Mouse (Mus musculus): Measurements from ENCODE around the gene Arhgef10l. TPM values are rescaled to one million over a fixed set of nuclear protein-coding genes. Genes with fewer than 3 reads are reported as not detected.
"Not testable (repeated sequence)": the region's sequence is repeated elsewhere in the genome, so short reads cannot be mapped to it uniquely, and the experiment has no call there.

Arhgef10l gene
- polyA plus RNA-seq, 1 experiment from 2014 or later = 6.3 TPM

GRCm38 (mm10) chr4:140567911-140568480 lies 97.8 kb downstream of the Arhgef10l start:
- Histone ChIP-seq H3K4me3 (ENCODE audit: low read depth, low read length) (no peak overlapping the region), H3K27me3 (ENCODE audit: insufficient read depth, low read length) (no peaks in the 10 kb centered on the region), H3K4me1 (ENCODE audit: insufficient read depth) (no peaks in the 10 kb centered on the region), H3K27ac (ENCODE audit: low read depth) (no peak overlapping the region), H3K9ac (replicated peaks) (no peak overlapping the region), H3K36me3 (replicated peaks; ENCODE audit: insufficient read depth, low read length) (peaks cover 20% of the 10 kb centered on the region), H3K9me3 (ENCODE audit: low read length) (no peaks in the 10 kb centered on the region), H3K4me2 (ENCODE audit: low read depth, low read length) (no peak overlapping the region)
- ATAC-seq (no peak), DNase-seq (no peak)
- WGBS (ENCODE audit: insufficient replicate concordance) = 81% methylated on average over 11 of the region's 11 CpGs
- TF ChIP-seq EP300 (IDR thresholded peaks at IDR 0.05; ENCODE audit: low read depth) = no peak
- TF ChIP-seq CTCF (IDR thresholded peaks at IDR 0.05; ENCODE audit: low read depth) = no peak

- Histone ChIP-seq H3K27me3 (ENCODE audit: insufficient read depth, low read length) (no peaks in the 10 kb centered on the region), H3K4me3 (ENCODE audit: low read depth, low read length) (no peak overlapping the region), H3K36me3 (replicated peaks; ENCODE audit: insufficient read depth, low read length) (peaks cover 31% of the 10 kb centered on the region), H3K4me1 (ENCODE audit: insufficient read depth) (no peaks in the 10 kb centered on the region), H3K4me2 (ENCODE audit: low read depth, low read length) (peak overlapping the region; percentile 33; the same call in 1 of the 2 replicates), H3K9ac (replicated peaks) (no peak overlapping the region; the same call in 1 of the 2 replicates), H3K27ac (ENCODE audit: low read depth) (0 out of 2 replicates have a peak overlapping the region, but pooled peaks have one; percentile 23), H3K9me3 (ENCODE audit: low read length) (peaks cover 3% of the 10 kb centered on the region; the same call in 1 of the 2 replicates)
- DNase-seq = peak; percentile 77
- TF ChIP-seq CTCF (IDR thresholded peaks at IDR 0.05; ENCODE audit: low read depth) (no peak), EP300 (IDR thresholded peaks at IDR 0.05; ENCODE audit: low read depth) (no peak)
- WGBS (ENCODE audit: insufficient replicate concordance) = 55% methylated on average over 14 of the region's 14 CpGs
- ATAC-seq = peak; percentile 67; the same call in 1 of the 2 replicates
These were observed 99.0 kb downstream of the Arhgef10l start for GRCm38 (mm10) chr4:140566785-140567184.

GRCm38 (mm10) chr4:140564459-140564858 lies 101.4 kb downstream of the Arhgef10l start:
- not testable (repeated sequence) for H3K9ac ChIP-seq (replicated peaks); H3K9me3 ChIP-seq (ENCODE audit: low read length); H3K4me2 ChIP-seq (ENCODE audit: low read depth, low read length); H3K4me3 ChIP-seq (ENCODE audit: low read depth, low read length); H3K27me3 ChIP-seq (ENCODE audit: insufficient read depth, low read length); H3K27ac ChIP-seq (ENCODE audit: low read depth); DNase-seq; H3K4me1 ChIP-seq (ENCODE audit: insufficient read depth); ATAC-seq
- WGBS (ENCODE audit: insufficient replicate concordance) = 90% methylated on average over 1 of the region's 1 CpGs
- peaks cover 30% of the 10 kb centered on the region for H3K36me3 ChIP-seq (replicated peaks; ENCODE audit: insufficient read depth, low read length)

GRCm38 (mm10) chr4:140562461-140563178 lies 103.2 kb downstream of the Arhgef10l start:
- TF ChIP-seq EP300 (IDR thresholded peaks at IDR 0.05; ENCODE audit: low read depth) = no peak
- no peak for TF ChIP-seq CTCF (IDR thresholded peaks at IDR 0.05; ENCODE audit: low read depth)
- H3K4me3 ChIP-seq (ENCODE audit: low read depth, low read length) = no peak overlapping the region
- DNase-seq (no peak), ATAC-seq (no peak)
- WGBS (ENCODE audit: insufficient replicate concordance) = 74% methylated on average over 10 of the region's 10 CpGs
- no peaks in the 10 kb centered on the region for H3K4me1 ChIP-seq (ENCODE audit: insufficient read depth)
- H3K4me2 ChIP-seq (ENCODE audit: low read depth, low read length) = no peak overlapping the region
- H3K9me3 ChIP-seq (ENCODE audit: low read length) = peaks cover 8% of the 10 kb centered on the region; the same call in 1 of the 2 replicates
- no peak overlapping the region for H3K9ac ChIP-seq (replicated peaks)
- no peak overlapping the region for H3K27ac ChIP-seq (ENCODE audit: low read depth)
- H3K27me3 ChIP-seq (ENCODE audit: insufficient read depth, low read length) = no peaks in the 10 kb centered on the region
- H3K36me3 ChIP-seq (replicated peaks; ENCODE audit: insufficient read depth, low read length) = peaks cover 20% of the 10 kb centered on the region

GRCm38 (mm10) chr4:140561744-140562143 lies 104.1 kb downstream of the Arhgef10l start:
- Histone ChIP-seq H3K4me2 (ENCODE audit: low read depth, low read length) (no peak overlapping the region), H3K27me3 (ENCODE audit: insufficient read depth, low read length) (no peaks in the 10 kb centered on the region), H3K36me3 (replicated peaks; ENCODE audit: insufficient read depth, low read length) (peaks cover 17% of the 10 kb centered on the region), H3K9me3 (ENCODE audit: low read length) (peaks cover 8% of the 10 kb centered on the region; the same call in 1 of the 2 replicates), H3K27ac (ENCODE audit: low read depth) (no peak overlapping the region), H3K4me1 (ENCODE audit: insufficient read depth) (no peaks in the 10 kb centered on the region), H3K9ac (replicated peaks) (no peak overlapping the region), H3K4me3 (ENCODE audit: low read depth, low read length) (no peak overlapping the region)
- peak; percentile 39 for TF ChIP-seq CTCF (IDR thresholded peaks at IDR 0.05; ENCODE audit: low read depth)
- no peak for TF ChIP-seq EP300 (IDR thresholded peaks at IDR 0.05; ENCODE audit: low read depth)
- WGBS (ENCODE audit: insufficient replicate concordance) = 86% methylated on average over 3 of the region's 3 CpGs
- DNase-seq (no peak), ATAC-seq (no peak)

GRCm38 (mm10) chr4:140559862-140560261 lies 106.0 kb downstream of the Arhgef10l start:
- no peak for ATAC-seq
- no peak overlapping the region for H3K4me2 ChIP-seq (ENCODE audit: low read depth, low read length)
- WGBS (ENCODE audit: insufficient replicate concordance) = 52% methylated on average over 4 of the region's 4 CpGs
- peaks cover 20% of the 10 kb centered on the region for H3K36me3 ChIP-seq (replicated peaks; ENCODE audit: insufficient read depth, low read length)
- no peaks in the 10 kb centered on the region for H3K27me3 ChIP-seq (ENCODE audit: insufficient read depth, low read length)
- no peak overlapping the region for H3K4me3 ChIP-seq (ENCODE audit: low read depth, low read length)
- no peaks in the 10 kb centered on the region for H3K4me1 ChIP-seq (ENCODE audit: insufficient read depth)
- no peak for DNase-seq
- TF ChIP-seq CTCF (IDR thresholded peaks at IDR 0.05; ENCODE audit: low read depth) = peak; percentile 52
- TF ChIP-seq EP300 (IDR thresholded peaks at IDR 0.05; ENCODE audit: low read depth) = no peak
- H3K27ac ChIP-seq (ENCODE audit: low read depth) = no peak overlapping the region
- peaks cover 8% of the 10 kb centered on the region; the same call in 1 of the 2 replicates for H3K9me3 ChIP-seq (ENCODE audit: low read length)
- no peak overlapping the region for H3K9ac ChIP-seq (replicated peaks)

Data from liver, postnatal 0 days (tissue).